In genomic region chr3:38209081-38209480, GRCm38 (mm10) we compare ENCODE assay signal across 16 mouse cellular contexts.
"Had no signal": no experiment of that assay in that cellular context is flagged by ENCODE, and none has a peak within 500 bp of the region (broad histone marks: within the 10 kb centered on the region; RNA-seq: fewer than 3 reads in every experiment).

No protein-coding gene starts in this region.

- H3K4me1 ChIP-seq: neural tube, embryonic 13.5 days; neural tube, embryonic 15.5 days; stomach, embryonic 15.5 days had no signal

- H3K4me2 ChIP-seq: neural tube, embryonic 13.5 days; neural tube, embryonic 15.5 days; stomach, embryonic 15.5 days had no signal

- H3K27ac ChIP-seq: neural tube, embryonic 13.5 days; neural tube, embryonic 15.5 days; stomach, embryonic 15.5 days; stomach, postnatal 0 days had no signal

- DNase-seq: retina, postnatal 1 day; right cerebral cortex, adult 18-20 months; right cerebral cortex, postnatal 14 days; right cerebral cortex, postnatal 25 days; right cerebral cortex, postnatal 4 days; spleen, adult 18-20 months; thymus, adult 18-20 months; thymus, adult 2 months; thymus, postnatal 14 days; thymus, postnatal 25 days; thymus, postnatal 36 days; thymus, postnatal 4 days had no signal

- H3K36me3 ChIP-seq: neural tube, embryonic 13.5 days; neural tube, embryonic 15.5 days; stomach, embryonic 15.5 days had no signal

- H3K9me3 ChIP-seq: neural tube, embryonic 13.5 days; neural tube, embryonic 15.5 days; stomach, embryonic 15.5 days had no signal

- H3K9ac ChIP-seq: neural tube, embryonic 13.5 days; neural tube, embryonic 15.5 days; stomach, embryonic 15.5 days had no signal

- H3K4me3 ChIP-seq: neural tube, embryonic 13.5 days; neural tube, embryonic 15.5 days; stomach, embryonic 15.5 days had no signal

- H3K27me3 ChIP-seq: neural tube, embryonic 13.5 days; neural tube, embryonic 15.5 days; stomach, embryonic 15.5 days had no signal
